Mouse (Mus musculus): Measurements from ENCODE around the gene Hist2h2aa1.
A peak's percentile ranks its signal among the peaks of the same experiment; 100 is the strongest.
"Not testable (repeated sequence)": the region's sequence is repeated elsewhere in the genome, so short reads cannot be mapped to it uniquely, and the experiment has no call there.

Gene Hist2h2aa1

GRCm38 (mm10) chr3:96251787-96252186 is 6.5 kb downstream of the Hist2h2aa1 start:
- no peak for DNase-seq (ENCODE audit: extremely low spot score)

GRCm38 (mm10) chr3:96254683-96255355 is 9.5 kb downstream of the Hist2h2aa1 start:
- DNase-seq (ENCODE audit: extremely low spot score), result no peak

GRCm38 (mm10) chr3:96255926-96256593 is 10.8 kb downstream of the Hist2h2aa1 start:
- no peak for DNase-seq (ENCODE audit: extremely low spot score)

GRCm38 (mm10) chr3:96257190-96257589 is 11.9 kb downstream of the Hist2h2aa1 start:
- DNase-seq (ENCODE audit: extremely low spot score), result no peak

- DNase-seq (ENCODE audit: extremely low spot score), result no peak
These were observed 14.9 kb downstream of the Hist2h2aa1 start for GRCm38 (mm10) chr3:96260220-96260619.

GRCm38 (mm10) chr3:96261623-96262022 is 16.3 kb downstream of the Hist2h2aa1 start:
- DNase-seq (ENCODE audit: extremely low spot score), result no peak

- DNase-seq (ENCODE audit: extremely low spot score), result peak; percentile 87
These were observed 17.0 kb downstream of the Hist2h2aa1 start for GRCm38 (mm10) chr3:96262216-96262875.

GRCm38 (mm10) chr3:96262979-96263550 is 17.8 kb downstream of the Hist2h2aa1 start, which contains the start of gene Hist2h4:
Gene Hist2h4 (minus strand): TSS chr3:96263311.
- peak; percentile 99 for DNase-seq (ENCODE audit: extremely low spot score)

- peak; percentile 71 for DNase-seq (ENCODE audit: extremely low spot score)
These were observed 18.5 kb downstream of the Hist2h2aa1 start for GRCm38 (mm10) chr3:96263558-96264403.

GRCm38 (mm10) chr3:96264404-96264949 is 19.2 kb downstream of the Hist2h2aa1 start:
- peak; percentile 45 for DNase-seq (ENCODE audit: extremely low spot score)

- no peak for DNase-seq (ENCODE audit: extremely low spot score)
These were observed 20.9 kb downstream of the Hist2h2aa1 start for GRCm38 (mm10) chr3:96266132-96266710.

- no peak for DNase-seq (ENCODE audit: extremely low spot score)
These were observed 22.2 kb downstream of the Hist2h2aa1 start for GRCm38 (mm10) chr3:96267541-96267940.

GRCm38 (mm10) chr3:96268051-96268775 is 22.9 kb downstream of the Hist2h2aa1 start, which contains the start of gene Hist2h3b:
Gene Hist2h3b (plus strand): TSS chr3:96268654.
- peak; percentile 89 for DNase-seq (ENCODE audit: extremely low spot score)

GRCm38 (mm10) chr3:96268776-96269378 is 23.6 kb downstream of the Hist2h2aa1 start:
- not testable (repeated sequence) for DNase-seq (ENCODE audit: extremely low spot score)

GRCm38 (mm10) chr3:96269511-96270474 is 24.5 kb downstream of the Hist2h2aa1 start, which contains the start of gene Hist2h2bb:
Gene Hist2h2bb (plus strand): TSS chr3:96269752.
- DNase-seq (ENCODE audit: extremely low spot score), result peak; percentile 96

- no peak for DNase-seq (ENCODE audit: extremely low spot score)
These were observed 28.5 kb downstream of the Hist2h2aa1 start for GRCm38 (mm10) chr3:96273591-96274465.

GRCm38 (mm10) chr3:96277428-96277799 is 32.1 kb downstream of the Hist2h2aa1 start:
- DNase-seq (ENCODE audit: extremely low spot score), result peak; percentile 76

Data from embryo, embryonic 9.5 days (tissue).